Mouse (Mus musculus) gastrocnemius, postnatal 36 days (tissue): ENCODE results near the gene Mthfd2l. TPM values are rescaled to one million over a fixed set of nuclear protein-coding genes. Genes with fewer than 3 reads are reported as not detected.

Experiments
- DNase-seq, 2 experiments: peaks; one replicate each; pipeline ENCODE4 v3.0.0; 2022
- intact Hi-C: fragments of 180-260 bp; cut with DNase I; formaldehyde crosslinking; loops from one replicate; pipeline ENCODE4 v1.15.1; 2025
- long read RNA-seq, 2 experiments: library from polyadenylated mRNA; stranded (forward); transcript quantifications; one replicate each; pipeline ENCODE4 v2.0.0; 2021
- total RNA-seq, 2 experiments: library from RNA; stranded (reverse); gene quantifications; 2 replicates each; pipeline ENCODE4 v1.2.3; 2021

The Mthfd2l gene
- total RNA-seq, result 1 to 10 TPM; 5.4 to 7.8 TPM
- long read RNA-seq, experiment 1, transcript Mthfd2l-203 (2 exons, 688 nt), result major isoform, 11 of 12 reads
- long read RNA-seq, experiment 1, partial matches to known transcripts, result 0 of 12 reads
- long read RNA-seq, experiment 1, other reads (novel, unspliced or antisense), result 0 of 12 reads
- long read RNA-seq, experiment 2, transcript Mthfd2l-203 (2 exons, 688 nt), result major isoform, 11 of 18 reads
- long read RNA-seq, experiment 2, partial matches to known transcripts, result 0 of 18 reads
- long read RNA-seq, experiment 2, other reads (novel, unspliced or antisense), result 4 of 18 reads

DNA sequence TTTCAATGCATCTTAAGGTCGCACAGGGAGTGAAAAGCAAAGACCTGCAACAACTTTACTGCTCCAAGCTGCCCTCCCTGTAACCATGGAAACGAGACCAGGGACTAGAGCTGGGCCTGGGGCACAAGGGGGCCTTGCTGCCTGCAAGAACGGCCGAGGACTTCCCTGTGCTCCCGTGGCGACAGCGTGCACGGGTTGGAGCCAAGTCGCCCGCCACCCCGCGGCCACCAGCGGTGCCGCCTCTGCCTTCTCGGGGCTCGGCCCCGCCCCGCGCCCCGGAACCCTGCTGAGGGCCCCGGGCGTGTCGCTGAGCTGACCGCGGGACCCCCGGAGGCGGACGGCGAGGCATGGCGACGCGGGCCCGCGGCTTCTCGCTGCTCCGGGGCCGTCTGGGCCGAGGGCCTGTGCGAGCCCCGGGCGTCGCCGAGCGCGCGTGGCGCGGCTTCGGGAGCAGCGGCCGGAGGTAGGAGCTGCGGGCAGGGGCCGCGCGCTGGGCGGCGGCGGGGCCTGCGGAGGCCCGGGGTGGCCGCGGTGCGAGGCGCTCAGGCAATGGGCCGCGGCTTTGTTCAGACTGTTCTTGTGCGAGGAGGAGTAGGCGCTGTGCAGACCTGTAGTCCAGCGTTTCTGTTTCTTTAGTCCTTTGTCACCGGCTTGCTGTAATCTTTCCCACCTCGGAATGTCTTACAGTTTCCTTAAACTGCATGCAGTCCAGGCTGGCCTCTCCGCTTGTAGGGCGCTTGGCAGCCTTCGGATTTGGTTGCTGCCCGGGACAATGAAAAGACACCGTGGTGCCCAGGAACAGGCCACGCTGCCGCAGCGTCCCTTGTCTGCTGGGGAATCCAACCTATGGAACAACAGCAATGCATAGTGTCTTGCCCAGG lies at the start of gene Mthfd2l:
Gene Mthfd2l, plus strand, starts transcription at position 147 of the 881 bp plus-strand sequence.
- DNase-seq, result peak; percentile 79 to 83
- intact Hi-C loops, result no loop called here

DNA sequence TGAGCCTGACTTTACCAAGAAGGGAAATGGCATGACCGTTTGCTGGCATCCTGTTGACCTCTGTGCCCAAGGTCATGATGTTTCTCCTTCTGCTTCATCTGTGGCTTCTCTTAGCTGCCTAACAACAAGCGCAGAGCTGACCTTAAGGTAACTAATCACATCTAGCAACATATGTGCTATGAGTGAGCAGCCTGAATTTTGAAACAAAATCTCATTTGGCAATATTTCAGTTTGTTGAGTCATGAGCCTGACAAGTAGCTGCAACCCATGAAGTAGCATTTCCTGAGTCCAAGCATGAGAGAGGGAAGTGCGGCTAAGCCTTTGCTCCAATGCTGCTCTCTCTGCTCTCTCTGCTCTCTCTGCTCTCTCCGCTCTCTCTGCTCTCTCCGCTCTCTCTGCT lies 49.2 kb upstream of the Mthfd2l start:
- no peak for DNase-seq
- intact Hi-C loops, result no loop called here

DNA sequence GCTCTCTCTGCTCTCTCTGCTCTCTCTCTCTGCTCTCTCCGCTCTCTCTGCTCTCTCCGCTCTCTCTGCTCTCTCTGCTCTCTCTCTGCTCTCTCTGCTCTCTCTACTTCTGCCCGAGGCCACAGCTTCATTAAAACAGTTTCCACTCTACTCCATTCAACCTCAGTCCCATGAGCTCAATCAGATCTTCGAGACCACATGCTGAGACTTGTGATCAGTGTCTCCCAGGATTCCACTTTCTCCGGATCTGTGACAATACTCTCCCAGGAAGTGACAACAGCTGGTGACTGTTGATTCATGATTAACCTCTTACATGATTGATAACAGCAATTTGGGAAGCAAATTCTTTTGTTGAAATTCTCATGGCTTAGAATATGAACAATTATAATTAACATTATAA lies 48.8 kb upstream of the Mthfd2l start:
- DNase-seq, result no peak
- intact Hi-C loops, result no loop called here

DNA sequence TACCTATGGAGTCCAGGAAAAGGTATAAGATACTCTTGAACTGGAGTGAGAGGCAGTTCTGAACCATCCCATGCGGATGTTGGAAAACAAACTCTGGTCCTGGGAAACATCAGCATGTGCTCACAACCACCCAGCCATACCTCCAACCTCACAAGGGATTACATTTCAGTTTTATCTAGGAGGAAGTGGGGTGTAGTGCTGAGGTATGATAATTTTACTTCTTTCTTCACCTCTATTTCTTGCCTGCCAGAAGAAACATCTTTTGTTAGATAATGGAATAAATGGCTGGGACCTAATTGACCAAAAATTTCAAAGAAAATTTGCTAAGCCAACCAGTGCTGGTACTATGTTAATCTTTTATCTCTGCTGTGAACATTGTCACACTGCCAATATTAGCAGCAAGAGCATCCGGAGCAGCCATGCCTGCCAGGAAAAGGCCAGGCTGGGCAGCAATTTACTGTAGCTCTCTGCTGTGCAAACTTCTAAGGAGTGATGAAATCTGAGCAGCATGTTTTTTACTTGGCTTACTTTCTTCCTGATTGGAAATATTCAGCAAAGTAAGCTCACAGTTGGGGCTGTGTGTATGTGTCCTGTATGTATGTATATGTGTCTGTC lies 46.2 kb upstream of the Mthfd2l start:
- intact Hi-C loops, result no loop called here
- DNase-seq, result no peak

DNA sequence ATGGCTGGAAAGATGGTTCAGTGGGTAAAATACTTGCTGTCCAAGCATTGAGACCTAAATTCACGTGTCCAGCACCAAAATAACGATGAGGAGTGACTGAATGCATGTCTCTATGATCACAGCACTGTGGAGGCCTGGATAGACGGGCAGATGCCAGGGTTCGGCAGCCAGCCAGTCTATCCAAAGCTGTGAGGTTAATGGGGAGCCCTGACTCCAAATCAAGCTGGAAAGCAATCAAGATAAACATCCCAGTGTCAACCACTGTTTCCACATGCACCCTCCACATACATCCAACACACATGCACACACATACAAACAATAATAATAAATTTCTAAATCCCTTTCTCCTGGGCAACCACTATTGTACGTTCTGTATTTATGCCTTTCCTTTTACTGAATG lies 42.3 kb upstream of the Mthfd2l start:
- intact Hi-C loops, result no loop called here
- DNase-seq, result no peak

DNA sequence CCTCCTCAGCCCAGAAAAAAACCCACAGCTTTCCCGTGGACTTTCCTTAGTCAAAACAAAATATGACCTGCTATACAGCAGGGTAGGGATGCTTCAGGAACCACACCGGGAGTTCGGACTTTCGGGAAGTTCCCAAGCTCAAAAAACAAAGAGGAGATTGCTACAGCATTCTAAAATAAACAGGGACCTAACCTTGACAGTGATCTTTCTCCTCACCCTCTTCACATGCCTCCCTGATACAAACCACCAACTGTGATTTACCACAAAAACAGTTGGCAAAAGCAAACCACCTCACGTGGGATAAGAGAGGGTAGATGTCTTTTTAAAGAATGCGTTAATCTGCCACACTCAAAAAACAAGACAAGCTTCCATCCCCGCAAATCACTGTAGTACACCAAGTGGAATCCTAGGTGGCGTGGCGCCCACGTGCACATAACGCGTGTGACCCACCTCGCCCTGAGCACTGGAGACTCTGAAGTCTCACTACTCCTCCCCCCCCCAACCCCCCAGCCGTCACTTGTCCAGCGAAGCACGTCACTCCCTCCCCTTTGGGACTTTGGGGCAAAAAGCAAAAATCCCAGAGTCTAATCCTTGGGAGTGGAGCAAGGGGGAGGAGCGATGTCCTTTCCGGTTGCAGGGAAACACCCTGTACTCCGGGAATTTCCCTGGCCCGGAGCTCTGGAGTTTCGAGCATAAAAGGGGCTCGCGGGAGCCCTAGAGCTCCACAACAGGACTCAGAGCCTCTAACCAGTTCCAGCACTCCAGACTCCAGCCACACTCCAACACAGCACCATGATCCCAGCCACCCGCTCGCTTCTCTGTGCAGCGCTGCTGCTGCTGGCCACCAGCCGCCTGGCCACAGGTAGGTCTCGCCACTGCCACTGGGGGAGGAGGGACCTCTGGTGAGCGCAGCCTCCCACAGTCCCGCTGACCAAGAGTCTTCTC lies 40.1 kb upstream of the Mthfd2l start, which contains the start of gene Cxcl1:
Gene Cxcl1, plus strand, starts transcription at position 723 of the 945 bp plus-strand sequence.
- peak; percentile 38 to 46 for DNase-seq
- intact Hi-C loops, result no loop called here

DNA sequence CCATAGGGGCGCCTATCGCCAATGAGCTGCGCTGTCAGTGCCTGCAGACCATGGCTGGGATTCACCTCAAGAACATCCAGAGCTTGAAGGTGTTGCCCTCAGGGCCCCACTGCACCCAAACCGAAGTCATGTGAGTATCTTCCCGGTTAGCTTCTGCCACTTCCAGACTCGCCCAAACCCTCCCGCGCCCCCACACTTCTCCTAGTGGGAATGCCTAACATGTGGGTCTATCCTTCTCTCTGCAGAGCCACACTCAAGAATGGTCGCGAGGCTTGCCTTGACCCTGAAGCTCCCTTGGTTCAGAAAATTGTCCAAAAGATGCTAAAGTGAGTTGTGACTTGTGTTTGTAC lies 39.5 kb upstream of the Mthfd2l start:
- no peak for DNase-seq
- intact Hi-C loops, result no loop called here

DNA sequence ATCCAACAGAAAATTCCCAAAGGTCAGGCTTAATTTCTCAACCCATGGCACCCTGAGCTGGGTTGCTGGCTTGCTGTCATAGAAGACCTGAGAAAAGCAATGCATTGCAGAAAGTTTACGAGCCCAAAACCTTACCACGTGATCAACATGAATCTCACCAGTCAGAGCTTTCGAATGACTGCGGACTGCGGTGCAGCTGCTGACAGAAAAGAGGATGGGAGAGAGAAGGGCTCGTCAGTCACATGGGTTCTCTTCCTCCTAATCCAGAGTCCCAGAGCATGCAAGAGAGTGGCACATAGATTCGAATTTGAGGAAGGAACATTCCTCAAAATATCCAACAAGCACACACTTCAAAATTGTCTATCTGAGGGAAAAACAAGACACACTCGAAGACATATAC lies 36.7 kb upstream of the Mthfd2l start:
- intact Hi-C loops, result no loop called here

DNA sequence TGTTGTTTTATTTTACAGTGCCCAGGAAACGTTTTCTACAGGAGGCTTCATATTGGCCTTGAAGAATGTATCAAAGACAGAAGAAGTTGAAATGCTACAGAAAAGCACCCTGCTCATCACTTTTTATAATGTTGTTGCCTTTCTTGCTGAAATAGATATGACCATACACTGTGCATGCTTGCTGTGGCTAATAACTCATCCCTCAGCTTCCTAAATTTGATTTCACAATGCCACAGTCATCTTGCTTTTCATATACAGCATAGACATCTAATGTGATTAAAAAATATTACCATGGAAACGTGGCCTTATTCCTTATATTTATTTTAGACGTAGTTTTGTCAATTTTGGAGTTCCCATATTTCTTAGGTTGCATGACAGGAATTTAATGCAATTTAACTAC lies 33.5 kb upstream of the Mthfd2l start:
- DNase-seq, result no peak
- intact Hi-C loops, result no loop called here

More for the DNA sequence above, 36.7 kb upstream of the Mthfd2l start:
- DNase-seq, result no peak

DNA sequence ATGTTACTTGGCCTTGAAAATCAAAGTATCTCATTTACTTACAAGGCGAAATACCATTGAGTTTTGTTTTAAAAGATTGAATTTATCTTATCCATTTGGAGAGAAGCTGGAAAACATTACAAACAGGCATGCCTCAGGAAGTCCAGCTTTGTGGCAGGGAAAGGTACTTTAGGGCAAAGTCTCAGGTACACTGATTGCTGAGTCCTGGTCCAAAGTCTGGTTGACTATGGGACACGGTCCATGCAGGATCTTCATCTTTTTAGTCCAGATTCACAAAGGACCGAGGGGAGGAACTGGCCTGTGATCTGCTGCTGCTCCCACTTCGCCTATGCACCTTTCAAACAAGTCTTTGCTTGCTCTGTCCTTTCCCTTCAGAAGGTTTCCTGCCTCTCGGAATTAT lies 31.6 kb upstream of the Mthfd2l start:
- intact Hi-C loops, result no loop called here

DNA sequence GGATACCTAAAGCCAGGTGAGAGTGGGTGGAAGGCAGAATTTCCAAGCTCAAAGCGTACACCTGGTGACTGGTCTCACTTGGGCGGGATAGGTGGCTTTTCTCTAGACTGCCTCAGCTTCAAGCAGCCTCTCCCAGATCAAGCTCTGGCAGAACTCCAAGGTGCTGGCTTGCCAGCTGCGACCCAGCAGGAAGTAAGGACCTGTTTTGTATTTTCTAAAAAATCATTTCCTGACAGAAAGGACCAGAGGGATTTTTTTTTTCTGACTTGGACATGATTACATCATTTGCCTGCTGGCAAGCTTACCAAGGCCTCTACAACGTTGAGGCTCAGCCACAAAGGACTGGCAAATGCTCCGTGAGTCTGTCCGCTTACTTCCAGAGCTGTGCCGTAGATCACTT lies 30.8 kb upstream of the Mthfd2l start:
- intact Hi-C loops, result no loop called here

More for the DNA sequence above, 31.6 kb upstream of the Mthfd2l start:
- DNase-seq, result no peak

DNA sequence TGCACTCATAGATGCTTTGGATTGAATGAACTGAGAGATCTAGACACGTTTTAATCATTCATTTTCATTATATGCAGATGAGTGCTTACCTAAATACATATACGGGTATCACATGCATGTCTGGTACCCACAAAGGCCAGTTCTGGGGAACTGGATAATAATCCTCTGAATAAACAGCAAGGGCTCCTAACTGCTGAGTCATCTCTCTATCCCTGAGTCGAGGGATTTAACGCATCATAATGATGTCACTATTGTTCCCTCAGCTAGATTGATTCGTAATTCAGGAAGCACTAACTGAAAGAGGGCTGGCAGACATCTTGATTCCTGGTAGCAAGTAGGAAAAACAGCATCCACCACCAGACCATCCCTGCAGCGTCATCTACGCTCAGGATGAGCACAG lies 30.2 kb upstream of the Mthfd2l start:
- no peak for DNase-seq
- intact Hi-C loops, result no loop called here

More for the DNA sequence above, 30.8 kb upstream of the Mthfd2l start:
- DNase-seq, result peak in 1 of 2 experiments; percentile 39

DNA sequence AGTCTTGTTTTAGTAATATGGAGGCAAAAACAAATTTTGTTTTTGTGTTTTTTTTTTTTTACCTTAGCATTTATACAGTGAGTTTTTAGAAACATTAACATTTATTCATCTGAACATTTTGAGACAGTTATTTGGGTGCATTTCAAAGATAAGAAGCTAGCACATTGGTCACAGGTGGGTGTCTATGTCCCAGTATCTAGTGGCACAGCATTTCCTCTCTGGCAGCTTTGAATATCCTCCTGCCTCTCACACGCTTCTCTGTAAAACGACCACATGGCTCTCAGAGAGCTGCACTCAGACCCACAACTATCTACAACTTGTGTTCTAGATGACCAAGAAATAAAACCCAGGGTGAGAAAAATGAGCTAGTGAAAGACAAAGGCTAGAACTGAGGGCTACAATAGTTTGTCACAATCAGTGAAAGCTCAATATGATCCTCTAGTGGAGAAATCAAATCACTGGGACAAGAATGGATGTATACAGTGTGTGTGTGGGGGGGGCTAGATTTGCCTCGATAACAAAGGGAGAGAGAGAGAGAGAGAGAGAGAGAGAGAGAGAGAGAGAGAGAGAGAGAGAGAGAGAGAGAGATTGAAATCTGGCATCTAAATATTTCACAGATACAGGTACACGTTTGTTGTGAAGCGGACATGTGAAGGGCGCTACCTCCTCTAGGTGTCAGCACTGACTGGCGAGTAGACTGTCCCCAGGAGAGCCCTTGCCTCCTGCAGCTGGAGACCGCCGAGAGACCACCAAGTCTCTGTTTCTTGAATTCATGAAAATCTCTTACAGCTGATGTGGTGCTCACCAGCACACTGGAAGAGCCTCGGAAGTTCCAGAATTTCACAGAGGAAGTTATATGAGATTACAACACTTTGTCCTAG lies 28.3 kb upstream of the Mthfd2l start:
- DNase-seq, result no peak
- intact Hi-C loops, result no loop called here

DNA sequence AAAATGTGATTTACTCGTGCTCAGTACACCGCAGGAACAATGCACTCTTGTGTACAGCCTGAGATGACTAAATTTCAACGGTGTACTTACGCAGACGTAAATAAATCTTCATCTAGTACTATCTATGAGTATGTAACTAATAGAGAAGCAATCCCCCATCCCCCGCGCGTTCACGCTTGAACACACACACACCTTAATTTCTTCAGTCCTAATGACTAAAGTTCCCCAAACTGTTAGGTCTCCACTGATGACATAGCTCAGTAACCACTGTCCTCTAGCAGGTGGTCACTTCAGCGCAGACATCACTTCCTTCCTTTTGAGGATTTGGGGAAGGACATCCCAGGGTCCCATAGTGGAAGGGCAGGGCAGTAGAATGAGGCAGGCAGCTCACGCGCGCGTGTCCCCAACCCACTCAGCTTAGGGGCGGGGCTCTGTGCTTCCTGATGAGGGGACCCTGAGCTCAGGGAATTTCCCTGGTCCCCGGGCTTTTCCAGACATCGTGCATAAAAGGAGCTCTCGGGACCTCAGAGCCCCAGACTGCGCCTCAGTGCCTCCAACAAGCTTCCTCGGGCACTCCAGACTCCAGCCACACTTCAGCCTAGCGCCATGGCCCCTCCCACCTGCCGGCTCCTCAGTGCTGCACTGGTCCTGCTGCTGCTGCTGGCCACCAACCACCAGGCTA lies 27.4 kb upstream of the Mthfd2l start, which contains the start of gene Cxcl2:
Gene Cxcl2, plus strand, starts transcription at position 533 of the 682 bp plus-strand sequence.
- intact Hi-C loops, result no loop called here
- no peak for DNase-seq

DNA sequence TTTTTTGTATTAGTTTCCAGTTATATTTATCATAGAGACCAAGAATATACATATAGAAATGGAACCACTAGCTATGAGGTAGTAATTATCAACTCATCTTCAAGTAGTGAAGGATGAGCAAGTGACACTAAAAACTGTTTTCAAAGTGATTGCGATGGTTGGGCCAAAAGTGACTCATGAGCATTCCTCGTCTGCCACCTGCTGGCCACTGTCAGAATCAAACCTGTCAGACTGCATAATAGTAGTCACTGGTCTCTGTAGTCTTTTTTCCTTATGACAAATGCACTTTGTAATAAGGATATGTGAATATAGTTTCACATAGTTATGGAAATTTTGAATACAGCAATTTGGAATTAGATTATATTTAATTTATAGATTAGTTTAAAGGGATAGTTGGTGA lies 21.9 kb upstream of the Mthfd2l start:
- DNase-seq, result peak; percentile 22 to 61
- intact Hi-C loops, result loop anchor here (2.0 kb wide), 1 partner anchor 246 kb away; no protein-coding TSS in a partner anchor

DNA sequence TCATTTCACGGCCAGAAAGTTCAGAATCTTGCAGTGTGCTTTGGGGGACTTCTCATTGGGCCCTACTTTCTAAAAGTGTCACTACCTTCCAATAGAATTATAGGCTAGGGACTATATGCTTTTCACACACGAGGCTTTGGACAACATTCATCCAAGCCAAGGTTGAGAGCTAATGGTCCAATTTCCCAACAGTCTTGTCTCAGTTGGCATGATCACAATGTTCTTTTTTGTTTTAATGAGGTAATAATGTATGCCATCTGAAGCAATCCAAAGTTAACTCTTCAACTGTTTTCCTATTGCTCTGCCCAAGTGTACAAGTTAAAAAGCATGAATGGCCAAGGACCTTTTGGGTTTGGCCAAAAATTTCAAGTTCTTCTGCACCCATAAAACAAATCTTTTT lies 11.4 kb upstream of the Mthfd2l start:
- DNase-seq, result no peak
- intact Hi-C loops, result no loop called here

DNA sequence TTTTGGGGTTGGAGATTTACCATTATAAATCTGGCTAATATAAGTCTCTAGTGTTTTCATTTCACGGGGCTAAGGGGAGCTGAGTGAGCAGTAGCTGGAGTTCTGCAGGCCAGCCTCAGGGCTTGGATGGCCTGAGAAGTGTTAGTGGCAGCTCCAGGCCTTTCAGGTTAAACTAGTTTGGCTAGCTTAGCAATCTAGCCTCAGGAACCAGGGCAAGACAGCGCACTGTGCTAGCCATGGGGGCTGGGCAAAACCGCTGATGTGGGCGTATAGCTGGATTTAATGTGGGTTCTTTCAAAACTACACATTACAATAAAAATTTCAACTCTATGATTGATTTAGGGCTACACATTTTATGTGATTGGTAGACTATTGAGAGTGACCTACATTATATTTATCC lies 8.0 kb upstream of the Mthfd2l start:
- intact Hi-C loops, result loop anchor here (5.0 kb wide), 1 partner anchor 261 kb away; no protein-coding TSS in a partner anchor
- DNase-seq, result no peak

DNA sequence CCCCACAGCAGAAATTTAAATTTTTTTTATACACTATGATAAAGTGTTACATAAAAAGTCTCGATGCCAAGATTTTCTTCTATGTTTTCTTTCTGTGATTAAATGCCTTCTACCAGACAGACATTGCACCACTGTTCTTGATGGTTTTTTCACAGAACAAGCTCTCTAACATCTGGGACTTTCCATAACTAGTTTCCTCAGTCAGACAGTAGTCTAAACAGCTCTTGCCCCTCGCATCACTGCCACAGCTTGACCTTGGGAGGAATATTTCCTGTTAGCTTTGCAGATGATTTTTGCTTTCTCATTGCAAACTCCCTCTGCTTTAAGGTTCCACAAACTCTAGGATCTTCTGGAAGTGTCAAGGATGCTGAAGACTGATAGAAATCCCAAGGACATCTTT lies 371 bp upstream of the Mthfd2l start:
- no peak for DNase-seq
- intact Hi-C loops, result no loop called here
